Mouse (Mus musculus) neural tube, embryonic 12.5 days (tissue): ENCODE data around the gene Cisd2. TPM values are rescaled to one million over a fixed set of nuclear protein-coding genes. Genes with fewer than 3 reads are reported as not detected.

Source experiments
- ATAC-seq: fragments of 200-750 bp; cut with Nextera tagmentation; 2 replicates; pipeline ENCODE4 v1.8.0; 2017; ENCODE audit warnings: low read depth, mild to moderate bottlenecking, moderate TSS enrichment, moderate library complexity; ENCODE audit not compliant: low FRiP score
- H3K27ac ChIP-seq: fragments of 300-500 bp; sonication (generic); 2 replicates; pipeline ENCODE4 v1.5.1; 2016
- H3K27me3 ChIP-seq: fragments of 300-500 bp; sonication (generic); replicated peaks from 2 replicates; pipeline ENCODE4 v1.6.1; 2016; ENCODE audit warnings: mild to moderate bottlenecking
- H3K36me3 ChIP-seq: fragments of 300-500 bp; sonication (generic); 2 replicates; pipeline ENCODE4 v1.6.1; 2016; ENCODE audit warnings: mild to moderate bottlenecking
- H3K4me1 ChIP-seq: fragments of 300-500 bp; sonication (generic); 2 replicates; pipeline ENCODE4 v1.6.1; 2016
- H3K4me2 ChIP-seq: fragments of 300-500 bp; sonication (generic); replicated peaks from 2 replicates; pipeline ENCODE4 v1.6.1; 2016; ENCODE audit warnings: mild to moderate bottlenecking
- H3K4me3 ChIP-seq: fragments of 300-500 bp; sonication (generic); 2 replicates; pipeline ENCODE4 v1.5.1; 2016
- H3K9ac ChIP-seq: fragments of 300-500 bp; sonication (generic); 2 replicates; pipeline ENCODE4 v1.6.1; 2016; ENCODE audit warnings: mild to moderate bottlenecking
- H3K9me3 ChIP-seq: fragments of 300-500 bp; sonication (generic); 2 replicates; pipeline ENCODE4 v1.6.1; 2016; ENCODE audit warnings: mild to moderate bottlenecking
- WGBS: fragments of 180-500 bp; shearing (Covaris S2); methylation state at CpG from one replicate; pipeline ENCODE4 v1.1.7; 2016; 5-methylcytosine and 5-hydroxymethylcytosine counted together
- polyA plus RNA-seq: library from polyadenylated mRNA; unstranded; fragments of >200 nt; fragmentation: Nextera tagmentation; extraction: Ambion mirVana; gene quantifications from 2 replicates; pipeline ENCODE4 v1.2.1, GENCODE M21; 2016

Cisd2 gene
- polyA plus RNA-seq, 1 experiment from 2014 or later: 75.6 TPM

GRCm38 (mm10) chr3:135437758-135438495 is 14.2 kb upstream of the Cisd2 start, which contains the start of gene Ube2d3:
Ube2d3 (plus strand) TSS chr3:135438149.
- peak within 1 kb of the TSS; percentile 88 for H3K4me2 ChIP-seq
- ATAC-seq: peak; percentile 95
- H3K27ac ChIP-seq: peak within 1 kb of the TSS; percentile 100
- H3K27me3 ChIP-seq: no peaks in the 10 kb centered on the region
- no peaks in the 10 kb centered on the region for H3K9me3 ChIP-seq
- WGBS: under 1% methylated on average over 56 of the region's 56 CpGs
- H3K9ac ChIP-seq: peak within 1 kb of the TSS; percentile 98
- no peaks in the 10 kb centered on the region for H3K36me3 ChIP-seq
- H3K4me3 ChIP-seq: peak within 1 kb of the TSS; percentile 94
- H3K4me1 ChIP-seq: peaks cover 19% of the 10 kb centered on the region

DNA sequence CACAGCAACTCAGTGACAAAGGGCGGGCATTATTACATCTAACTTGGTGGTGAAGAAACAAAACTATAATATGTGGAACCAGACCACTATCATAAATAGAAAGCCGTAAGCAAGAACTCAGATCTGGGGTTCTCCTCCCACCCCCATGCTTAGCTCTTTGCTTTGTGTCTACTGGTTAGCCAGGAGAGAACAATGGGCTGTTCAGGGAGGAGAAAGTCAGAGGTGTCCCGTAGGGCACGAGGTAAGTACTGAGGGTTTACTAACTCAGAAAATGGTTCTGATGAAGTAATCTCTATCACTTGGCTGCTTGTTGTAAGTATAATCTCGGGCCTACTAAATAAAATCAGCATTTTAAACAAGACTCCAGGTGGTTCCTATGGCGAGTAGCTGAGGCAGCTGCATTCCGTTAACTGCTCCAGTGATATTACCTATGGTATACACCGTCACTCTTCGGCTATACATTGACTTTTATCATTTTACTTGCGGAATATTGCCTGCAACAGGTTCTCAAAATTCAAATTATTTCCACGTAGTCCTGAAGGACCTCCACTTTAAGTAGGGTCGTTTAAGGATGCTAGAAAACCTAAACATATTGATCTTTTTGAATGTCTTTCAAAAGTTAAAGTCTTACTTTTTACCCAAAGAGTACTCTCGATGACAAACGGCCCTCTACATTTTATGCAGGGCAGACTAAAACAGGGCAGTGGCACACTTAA is 13.3 kb upstream of the Cisd2 start:
- H3K4me3 ChIP-seq: peak overlapping the region; percentile 94
- H3K9me3 ChIP-seq: no peaks in the 10 kb centered on the region
- peak overlapping the region; percentile 88 for H3K4me2 ChIP-seq
- peak overlapping the region; percentile 62 for H3K9ac ChIP-seq
- 42% methylated on average over 14 of the region's 14 CpGs for WGBS
- peaks cover 19% of the 10 kb centered on the region for H3K4me1 ChIP-seq
- peak overlapping the region; percentile 66; the same call in 1 of the 2 replicates for H3K27ac ChIP-seq
- no peaks in the 10 kb centered on the region for H3K27me3 ChIP-seq
- no peak for ATAC-seq
- H3K36me3 ChIP-seq: no peaks in the 10 kb centered on the region

DNA sequence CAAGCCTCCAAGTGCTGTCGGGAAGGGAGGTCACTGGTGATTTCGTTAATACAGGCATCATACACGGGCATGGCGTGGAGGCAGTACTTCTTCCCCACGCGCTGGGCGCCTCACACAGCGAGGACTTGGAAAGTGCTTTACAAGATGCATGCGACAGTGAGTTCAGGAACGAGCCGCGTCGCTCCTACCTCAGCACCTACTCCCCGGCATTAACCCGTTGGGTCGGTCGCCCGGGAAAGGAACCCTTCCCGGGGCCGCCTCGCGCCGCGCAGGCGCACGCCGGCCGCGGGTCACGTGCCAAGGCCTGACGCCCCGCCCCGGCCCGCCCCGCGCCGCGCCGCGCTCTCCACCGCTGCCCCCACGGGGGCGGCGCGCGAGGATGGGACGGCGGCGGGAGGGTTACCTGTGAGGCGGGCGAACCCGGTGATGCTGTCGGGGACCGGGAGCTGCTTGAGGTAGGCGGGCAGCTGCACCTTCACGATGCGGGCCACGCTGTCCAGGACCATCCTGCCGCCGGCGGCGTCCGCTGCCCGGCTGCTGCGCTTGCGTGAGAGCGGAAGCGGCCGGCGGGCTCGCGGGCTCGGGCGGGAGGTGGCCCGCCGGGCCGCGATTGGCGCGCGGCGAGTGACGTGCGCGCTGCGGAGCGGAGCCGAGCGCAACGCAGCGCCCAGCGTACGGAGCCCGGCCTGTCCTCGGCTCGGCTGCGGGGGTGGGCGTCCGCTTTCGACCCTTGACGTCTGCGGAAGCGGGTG is 693 bp downstream of the Cisd2 start:
- peaks cover 14% of the 10 kb centered on the region for H3K4me1 ChIP-seq
- H3K36me3 ChIP-seq: no peaks in the 10 kb centered on the region; the same call in 1 of the 2 replicates
- H3K4me2 ChIP-seq: peak overlapping the region; percentile 73
- ATAC-seq: peak; percentile 99
- H3K27me3 ChIP-seq: no peaks in the 10 kb centered on the region
- under 1% methylated on average over 103 of the region's 103 CpGs for WGBS
- H3K27ac ChIP-seq: peak overlapping the region; percentile 89
- peak overlapping the region; percentile 83 for H3K9ac ChIP-seq
- no peaks in the 10 kb centered on the region for H3K9me3 ChIP-seq
- H3K4me3 ChIP-seq: peak overlapping the region; percentile 66

- Histone ChIP-seq H3K27ac (peak overlapping the region; percentile 89; the same call in 1 of the 2 replicates), H3K27me3 (no peaks in the 10 kb centered on the region), H3K4me2 (peak overlapping the region; percentile 73), H3K36me3 (no peaks in the 10 kb centered on the region), H3K4me1 (peaks cover 14% of the 10 kb centered on the region), H3K4me3 (peak overlapping the region; percentile 66), H3K9ac (peak overlapping the region; percentile 83), H3K9me3 (no peaks in the 10 kb centered on the region)
- WGBS: 34% methylated on average over 8 of the region's 8 CpGs
- no peak for ATAC-seq
Observed at GRCm38 (mm10) chr3:135422232-135422855, 1.4 kb downstream of the Cisd2 start.

GRCm38 (mm10) chr3:135421310-135421594 is 2.5 kb downstream of the Cisd2 start:
- H3K9ac ChIP-seq: no peak overlapping the region
- ATAC-seq: no peak

GRCm38 (mm10) chr3:135420542-135421309 is 3.0 kb downstream of the Cisd2 start:
- Histone ChIP-seq H3K4me1 (peaks cover 14% of the 10 kb centered on the region), H3K9me3 (no peaks in the 10 kb centered on the region), H3K9ac (no peak overlapping the region), H3K27ac (no peak overlapping the region), H3K36me3 (peaks cover 6% of the 10 kb centered on the region; the same call in 1 of the 2 replicates), H3K4me2 (no peak overlapping the region), H3K4me3 (no peak overlapping the region), H3K27me3 (no peaks in the 10 kb centered on the region)
- WGBS: 90% methylated on average over 9 of the region's 9 CpGs
- no peak for ATAC-seq

More at GRCm38 (mm10) chr3:135421310-135421594, 2.5 kb downstream of the Cisd2 start:
- Histone ChIP-seq H3K27ac (no peak overlapping the region), H3K9me3 (no peaks in the 10 kb centered on the region), H3K27me3 (no peaks in the 10 kb centered on the region), H3K4me1 (peaks cover 14% of the 10 kb centered on the region), H3K36me3 (peaks cover 3% of the 10 kb centered on the region; the same call in 1 of the 2 replicates), H3K4me2 (no peak overlapping the region), H3K4me3 (no peak overlapping the region)

DNA sequence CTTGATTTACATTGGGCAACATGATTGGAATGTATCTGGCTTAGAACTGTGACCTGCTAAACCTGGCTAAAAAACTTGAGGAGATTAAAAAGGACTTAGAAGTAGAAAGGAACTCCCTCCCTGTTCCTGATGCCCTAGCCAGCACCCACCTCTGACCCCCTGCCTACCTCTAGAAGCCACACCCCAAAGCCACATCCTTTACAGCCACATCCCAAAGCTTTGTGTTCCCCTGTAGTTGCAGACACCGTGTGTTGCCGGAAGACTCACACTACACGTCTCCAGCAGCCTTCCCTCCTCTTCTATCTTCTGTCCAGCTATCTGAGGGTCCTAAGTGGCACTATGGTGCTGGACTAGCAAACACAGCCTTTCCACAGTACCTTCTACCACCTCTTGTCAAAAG is 5.9 kb downstream of the Cisd2 start:
- 89% methylated on average over 3 of the region's 3 CpGs for WGBS

GRCm38 (mm10) chr3:135417245-135417644 is 6.5 kb downstream of the Cisd2 start:
- peaks cover 6% of the 10 kb centered on the region; the same call in 1 of the 2 replicates for H3K36me3 ChIP-seq
- H3K4me3 ChIP-seq: no peak overlapping the region
- peaks cover 12% of the 10 kb centered on the region for H3K4me1 ChIP-seq
- no peak overlapping the region for H3K27ac ChIP-seq
- 90% methylated on average over 3 of the region's 3 CpGs for WGBS
- no peaks in the 10 kb centered on the region for H3K9me3 ChIP-seq
- no peaks in the 10 kb centered on the region for H3K27me3 ChIP-seq
- no peak overlapping the region for H3K4me2 ChIP-seq
- H3K9ac ChIP-seq: no peak overlapping the region
- ATAC-seq: no peak

More for the DNA sequence above, 5.9 kb downstream of the Cisd2 start:
- Histone ChIP-seq H3K4me2 (no peak overlapping the region), H3K36me3 (peaks cover 6% of the 10 kb centered on the region; the same call in 1 of the 2 replicates), H3K9me3 (no peaks in the 10 kb centered on the region), H3K27me3 (no peaks in the 10 kb centered on the region), H3K9ac (no peak overlapping the region), H3K4me1 (peaks cover 11% of the 10 kb centered on the region), H3K27ac (no peak overlapping the region), H3K4me3 (no peak overlapping the region)
- no peak for ATAC-seq

DNA sequence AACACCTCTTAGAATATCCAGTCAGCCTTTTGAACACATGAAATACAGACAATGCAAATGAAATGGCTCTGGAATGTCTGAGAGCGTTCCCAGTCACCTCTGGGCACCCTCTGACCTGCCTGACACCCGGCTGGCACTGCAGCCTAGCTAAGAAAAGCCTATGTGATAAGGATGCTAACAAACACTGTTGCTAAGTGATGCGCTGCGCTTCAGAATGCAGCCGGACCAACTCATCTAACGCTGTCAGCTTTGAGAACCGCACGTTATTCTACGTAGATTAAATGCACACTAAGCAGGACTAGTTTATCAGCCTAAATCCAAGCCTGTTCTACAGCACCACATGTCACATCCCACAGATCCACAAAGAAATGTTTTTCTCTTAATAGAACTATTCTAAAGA is 11.9 kb downstream of the Cisd2 start:
- Histone ChIP-seq H3K9me3 (no peaks in the 10 kb centered on the region), H3K27me3 (no peaks in the 10 kb centered on the region), H3K4me1 (peaks cover 6% of the 10 kb centered on the region; the same call in 1 of the 2 replicates), H3K4me2 (no peak overlapping the region), H3K4me3 (no peak overlapping the region), H3K36me3 (peaks cover 24% of the 10 kb centered on the region), H3K9ac (no peak overlapping the region), H3K27ac (no peak overlapping the region)
- 34% methylated on average over 9 of the region's 9 CpGs for WGBS
- 0 out of 2 replicates have a peak, but pooled peaks have one; percentile 33 for ATAC-seq

DNA sequence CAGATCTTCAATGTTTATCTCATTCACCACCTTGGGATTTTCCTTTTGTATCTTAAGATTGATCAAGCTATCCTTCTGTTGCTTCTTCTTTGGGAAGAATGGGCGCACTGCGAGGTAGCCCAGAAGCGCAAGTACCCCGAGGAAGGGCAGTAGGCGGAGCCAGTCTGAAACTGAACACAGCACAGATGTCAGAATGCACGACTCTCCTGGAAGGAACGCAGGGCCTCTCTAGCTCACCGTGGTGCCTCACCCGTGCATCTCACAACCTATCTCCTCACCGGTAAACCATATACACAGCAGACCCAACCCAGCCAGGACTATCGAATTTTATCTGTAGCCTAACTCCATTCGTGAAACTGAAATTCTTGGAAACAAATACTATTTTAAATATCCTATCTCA is 12.7 kb downstream of the Cisd2 start:
- Histone ChIP-seq H3K4me1 (peaks cover 6% of the 10 kb centered on the region; the same call in 1 of the 2 replicates), H3K4me3 (no peak overlapping the region), H3K36me3 (peaks cover 24% of the 10 kb centered on the region), H3K9me3 (no peaks in the 10 kb centered on the region), H3K9ac (no peak overlapping the region), H3K27me3 (no peaks in the 10 kb centered on the region), H3K4me2 (no peak overlapping the region), H3K27ac (no peak overlapping the region)
- ATAC-seq: no peak
- 91% methylated on average over 12 of the region's 12 CpGs for WGBS

DNA sequence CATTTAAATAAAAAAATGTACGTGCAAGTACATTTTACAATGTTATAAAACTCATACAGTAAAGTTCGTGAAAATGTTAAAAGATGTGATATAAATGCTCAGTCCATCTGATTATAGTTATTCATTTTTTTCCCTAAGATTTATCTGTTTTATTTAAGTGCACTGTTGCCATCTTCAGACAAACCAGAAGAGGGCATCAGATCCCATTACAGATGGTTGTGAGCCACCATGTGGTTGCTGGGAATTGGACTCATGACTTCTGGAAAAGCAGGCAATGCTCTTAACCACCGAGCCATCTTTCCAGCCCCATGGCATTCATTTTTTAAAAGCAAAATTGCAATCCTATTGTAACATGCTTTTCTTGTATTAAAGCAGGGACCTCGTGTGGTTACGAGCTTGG is 14.5 kb downstream of the Cisd2 start:
- H3K4me2 ChIP-seq: no peak overlapping the region
- no peak overlapping the region for H3K9ac ChIP-seq
- no peaks in the 10 kb centered on the region for H3K9me3 ChIP-seq
- H3K4me1 ChIP-seq: peaks cover 3% of the 10 kb centered on the region; the same call in 1 of the 2 replicates
- no peak overlapping the region for H3K4me3 ChIP-seq
- WGBS: 95% methylated on average over 5 of the region's 5 CpGs
- H3K27me3 ChIP-seq: no peaks in the 10 kb centered on the region
- no peak overlapping the region for H3K27ac ChIP-seq
- no peak for ATAC-seq
- H3K36me3 ChIP-seq: peaks cover 29% of the 10 kb centered on the region
